Mouse (Mus musculus): ENCODE measurements around the gene Prok1.

- TF ChIP-seq GATA1 (IDR thresholded peaks at IDR 0.05; ENCODE audit: borderline replicate concordance, low read length) (no peak), CTCF (IDR thresholded peaks at IDR 0.05; ENCODE audit: low read depth, low read length) (no peak), POLR2AphosphoS5 (IDR thresholded peaks at IDR 0.05; ENCODE audit: insufficient replicate concordance, low read depth, low read length) (no peak)
These were observed 5.6 kb downstream of the Prok1 start for GRCm38 (mm10) chr3:107233945-107234344.

Measured in G1E (cell line).